Mouse (Mus musculus) adrenal gland, adult 8-10 months (tissue): ENCODE data around the gene Klf11. TPM values are rescaled to one million over a fixed set of nuclear protein-coding genes. Genes with fewer than 3 reads are reported as not detected.

ENCODE experiments used
- DNase-seq: peaks from one replicate; pipeline ENCODE4 v3.0.0; 2022
- total RNA-seq, 4 experiments: library from RNA; stranded (reverse); gene quantifications; 2 replicates each; pipeline ENCODE4 v1.2.4; 2022

The Klf11 gene
- total RNA-seq, 4 experiments from 2014 or later: 10.9 to 15.3 (median 13.7) TPM

- DNase-seq: peak; percentile 65
These were observed 54.6 kb downstream of the Klf11 start for GRCm38 (mm10) chr12:24705502-24706263.

GRCm38 (mm10) chr12:24706764-24707479 is 55.8 kb downstream of the Klf11 start:
- no peak for DNase-seq

GRCm38 (mm10) chr12:24707480-24707802 is 56.4 kb downstream of the Klf11 start:
- no peak for DNase-seq

- peak; percentile 86 for DNase-seq
These were observed 57.1 kb downstream of the Klf11 start, which contains the start of gene Rrm2 for GRCm38 (mm10) chr12:24707954-24708823. Rrm2 (plus strand) TSS chr12:24708241.

GRCm38 (mm10) chr12:24708824-24709218 is 57.7 kb downstream of the Klf11 start:
- no peak for DNase-seq

GRCm38 (mm10) chr12:24709409-24709808 is 58.3 kb downstream of the Klf11 start:
- no peak for DNase-seq

- no peak for DNase-seq
These were observed 58.9 kb downstream of the Klf11 start for GRCm38 (mm10) chr12:24709831-24710508.

GRCm38 (mm10) chr12:24710672-24711071 is 59.6 kb downstream of the Klf11 start:
- DNase-seq: no peak

Other genes with a start within 250 kb of the Klf11 start
- gene Taf1b, start 152.9 kb upstream of the Klf11 start, total RNA-seq: 10 to 100 TPM; 13.8 to 25.0 (median 18.4) TPM
- gene Grhl1, start 79.0 kb upstream of the Klf11 start, total RNA-seq: under 1 TPM; 0.46 to 0.73 (median 0.59) TPM
- gene Cys1, start 30.5 kb downstream of the Klf11 start, total RNA-seq: 1 to 10 TPM; 4.2 to 6.5 (median 6.4) TPM
- 10 to 100 TPM in 1 of 4 experiments, 1 to 10 TPM in 3; 4.9 to 10.4 (median 6.8) TPM for gene Rrm2, start 57.0 kb downstream of the Klf11 start, total RNA-seq
- gene Mboat2, start 179.6 kb downstream of the Klf11 start, total RNA-seq: 10 to 100 TPM; 16.1 to 38.7 (median 28.7) TPM